Mouse (Mus musculus): Measurements from ENCODE around the gene Camk1d. TPM values are rescaled to one million over a fixed set of nuclear protein-coding genes. Genes with fewer than 3 reads are reported as not detected.

Gene Camk1d
- total and polyA plus RNA-seq, 2 experiments from 2014 or later = 7.2 to 16.6 TPM

GRCm38 (mm10) chr2:5747545-5748043 is 33.3 kb upstream of the Camk1d start:
- DNase-seq (ENCODE audit: low spot score) (no peak), ATAC-seq (no peak)
- Histone ChIP-seq H3K9ac (replicated peaks; ENCODE audit: low read length) (no peak overlapping the region), H3K9me3 (ENCODE audit: low read length) (no peaks in the 10 kb centered on the region), H3K4me2 (ENCODE audit: low read depth, low read length) (no peak overlapping the region), H3K4me1 (ENCODE audit: insufficient read depth, low read length) (no peaks in the 10 kb centered on the region), H3K27me3 (ENCODE audit: insufficient read depth, low read length) (no peaks in the 10 kb centered on the region), H3K36me3 (ENCODE audit: insufficient read depth, low read length) (no peaks in the 10 kb centered on the region), H3K4me3 (ENCODE audit: low read length) (no peak overlapping the region), H3K27ac (no peak overlapping the region)
- whole genome bisulfite sequencing = 87% methylated on average over 5 of the region's 5 CpGs
- no peak for TF ChIP-seq CTCF (IDR thresholded peaks at IDR 0.05; ENCODE audit: low read depth)

GRCm38 (mm10) chr2:5746529-5746928 is 32.2 kb upstream of the Camk1d start:
- WGBS = 86% methylated on average over 12 of the region's 12 CpGs
- no peak for TF ChIP-seq CTCF (IDR thresholded peaks at IDR 0.05; ENCODE audit: low read depth)
- no peak overlapping the region for H3K4me3 ChIP-seq (ENCODE audit: low read length)
- no peaks in the 10 kb centered on the region for H3K27me3 ChIP-seq (ENCODE audit: insufficient read depth, low read length)
- no peak overlapping the region for H3K9ac ChIP-seq (replicated peaks; ENCODE audit: low read length)
- ATAC-seq (no peak), DNase-seq (ENCODE audit: low spot score) (no peak)
- no peaks in the 10 kb centered on the region for H3K36me3 ChIP-seq (ENCODE audit: insufficient read depth, low read length)
- H3K4me2 ChIP-seq (ENCODE audit: low read depth, low read length) = no peak overlapping the region
- H3K4me1 ChIP-seq (ENCODE audit: insufficient read depth, low read length) = no peaks in the 10 kb centered on the region
- no peaks in the 10 kb centered on the region for H3K9me3 ChIP-seq (ENCODE audit: low read length)
- no peak overlapping the region for H3K27ac ChIP-seq

GRCm38 (mm10) chr2:5743886-5744285 is 29.6 kb upstream of the Camk1d start:
- DNase-seq (ENCODE audit: low spot score) (no peak), ATAC-seq (no peak)
- Histone ChIP-seq H3K9me3 (ENCODE audit: low read length) (no peaks in the 10 kb centered on the region), H3K27me3 (ENCODE audit: insufficient read depth, low read length) (no peaks in the 10 kb centered on the region), H3K4me2 (ENCODE audit: low read depth, low read length) (no peak overlapping the region), H3K4me3 (ENCODE audit: low read length) (no peak overlapping the region), H3K27ac (no peak overlapping the region), H3K36me3 (ENCODE audit: insufficient read depth, low read length) (no peaks in the 10 kb centered on the region), H3K9ac (replicated peaks; ENCODE audit: low read length) (no peak overlapping the region), H3K4me1 (ENCODE audit: insufficient read depth, low read length) (no peaks in the 10 kb centered on the region)
- 85% methylated on average over 8 of the region's 8 CpGs for WGBS
- TF ChIP-seq CTCF (IDR thresholded peaks at IDR 0.05; ENCODE audit: low read depth) = no peak

- Histone ChIP-seq H3K9me3 (ENCODE audit: low read length) (no peaks in the 10 kb centered on the region), H3K27ac (no peak overlapping the region), H3K4me1 (ENCODE audit: insufficient read depth, low read length) (no peaks in the 10 kb centered on the region), H3K27me3 (ENCODE audit: insufficient read depth, low read length) (no peaks in the 10 kb centered on the region), H3K4me3 (ENCODE audit: low read length) (no peak overlapping the region), H3K36me3 (ENCODE audit: insufficient read depth, low read length) (no peaks in the 10 kb centered on the region), H3K4me2 (ENCODE audit: low read depth, low read length) (no peak overlapping the region), H3K9ac (replicated peaks; ENCODE audit: low read length) (no peak overlapping the region)
- TF ChIP-seq CTCF (IDR thresholded peaks at IDR 0.05; ENCODE audit: low read depth) = no peak
- ATAC-seq (no peak), DNase-seq (ENCODE audit: low spot score) (no peak)
- 92% methylated on average over 1 of the region's 1 CpGs for WGBS
Observed at GRCm38 (mm10) chr2:5740913-5741312, 26.6 kb upstream of the Camk1d start.

GRCm38 (mm10) chr2:5735881-5736280 is 21.6 kb upstream of the Camk1d start:
- WGBS = 17% methylated on average over 2 of the region's 2 CpGs
- Histone ChIP-seq H3K27ac (no peak overlapping the region), H3K4me3 (ENCODE audit: low read length) (no peak overlapping the region), H3K27me3 (ENCODE audit: insufficient read depth, low read length) (no peaks in the 10 kb centered on the region), H3K9ac (replicated peaks; ENCODE audit: low read length) (no peak overlapping the region), H3K4me2 (ENCODE audit: low read depth, low read length) (no peak overlapping the region), H3K4me1 (ENCODE audit: insufficient read depth, low read length) (peaks cover under 1% of the 10 kb centered on the region), H3K36me3 (ENCODE audit: insufficient read depth, low read length) (no peaks in the 10 kb centered on the region), H3K9me3 (ENCODE audit: low read length) (no peaks in the 10 kb centered on the region)
- DNase-seq (ENCODE audit: low spot score) (peak; percentile 54), ATAC-seq (peak; percentile 29; the same call in 1 of the 2 replicates)
- no peak for TF ChIP-seq CTCF (IDR thresholded peaks at IDR 0.05; ENCODE audit: low read depth)

- H3K9me3 ChIP-seq (ENCODE audit: low read length) = no peaks in the 10 kb centered on the region
- H3K4me2 ChIP-seq (ENCODE audit: low read depth, low read length) = no peak overlapping the region
- WGBS = 58% methylated on average over 3 of the region's 3 CpGs
- ATAC-seq (no peak), DNase-seq (ENCODE audit: low spot score) (no peak)
- no peak overlapping the region for H3K9ac ChIP-seq (replicated peaks; ENCODE audit: low read length)
- peaks cover 4% of the 10 kb centered on the region for H3K4me1 ChIP-seq (ENCODE audit: insufficient read depth, low read length)
- no peak overlapping the region for H3K4me3 ChIP-seq (ENCODE audit: low read length)
- no peak for TF ChIP-seq CTCF (IDR thresholded peaks at IDR 0.05; ENCODE audit: low read depth)
- no peaks in the 10 kb centered on the region for H3K36me3 ChIP-seq (ENCODE audit: insufficient read depth, low read length)
- no peaks in the 10 kb centered on the region for H3K27me3 ChIP-seq (ENCODE audit: insufficient read depth, low read length)
- H3K27ac ChIP-seq = no peak overlapping the region
Observed at GRCm38 (mm10) chr2:5733300-5734085, 19.2 kb upstream of the Camk1d start.

- no peaks in the 10 kb centered on the region for H3K36me3 ChIP-seq (ENCODE audit: insufficient read depth, low read length)
- H3K27ac ChIP-seq = no peak overlapping the region
- no peak for TF ChIP-seq CTCF (IDR thresholded peaks at IDR 0.05; ENCODE audit: low read depth)
- H3K4me3 ChIP-seq (ENCODE audit: low read length) = no peak overlapping the region
- ATAC-seq = no peak
- H3K4me2 ChIP-seq (ENCODE audit: low read depth, low read length) = no peak overlapping the region
- H3K27me3 ChIP-seq (ENCODE audit: insufficient read depth, low read length) = no peaks in the 10 kb centered on the region
- no peak overlapping the region for H3K9ac ChIP-seq (replicated peaks; ENCODE audit: low read length)
- WGBS = 89% methylated on average over 5 of the region's 5 CpGs
- no peaks in the 10 kb centered on the region for H3K9me3 ChIP-seq (ENCODE audit: low read length)
- peaks cover 4% of the 10 kb centered on the region for H3K4me1 ChIP-seq (ENCODE audit: insufficient read depth, low read length)
- no peak for DNase-seq (ENCODE audit: low spot score)
Observed at GRCm38 (mm10) chr2:5732047-5732446, 17.7 kb upstream of the Camk1d start.

Measured in hindbrain, postnatal 0 days (tissue).